Mouse (Mus musculus) embryo, embryonic 9.5 days (tissue): ENCODE results near the gene Higd1c.
A peak's percentile ranks its signal among the peaks of the same experiment; 100 is the strongest.
"Not testable (repeated sequence)": the region's sequence is repeated elsewhere in the genome, so short reads cannot be mapped to it uniquely, and the experiment has no call there.

Experiments used
- DNase-seq: peaks from one replicate; pipeline ENCODE4 v3.0.0-alpha.2; 2017; ENCODE audit errors: extremely low spot score

The Higd1c gene

DNA sequence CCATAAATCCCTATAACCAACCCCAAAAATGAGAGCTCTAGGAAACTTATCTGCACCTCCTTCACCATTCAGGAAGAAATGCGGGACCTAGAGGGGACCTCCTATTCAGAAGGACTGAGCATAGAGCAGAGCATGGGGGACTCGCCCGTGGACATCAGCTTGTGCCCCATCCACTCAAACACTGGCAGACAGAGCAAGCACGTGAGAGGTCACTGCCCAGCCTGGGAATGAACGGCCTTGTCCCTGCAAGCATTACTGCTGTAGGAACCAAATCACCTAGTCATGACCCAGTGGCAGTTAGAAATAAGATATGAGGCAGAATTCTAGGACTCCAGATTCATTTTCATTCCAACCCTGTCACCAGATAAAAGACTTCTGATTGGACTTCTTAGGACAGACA is 47.4 kb downstream of the Higd1c start:
- DNase-seq: no peak

DNA sequence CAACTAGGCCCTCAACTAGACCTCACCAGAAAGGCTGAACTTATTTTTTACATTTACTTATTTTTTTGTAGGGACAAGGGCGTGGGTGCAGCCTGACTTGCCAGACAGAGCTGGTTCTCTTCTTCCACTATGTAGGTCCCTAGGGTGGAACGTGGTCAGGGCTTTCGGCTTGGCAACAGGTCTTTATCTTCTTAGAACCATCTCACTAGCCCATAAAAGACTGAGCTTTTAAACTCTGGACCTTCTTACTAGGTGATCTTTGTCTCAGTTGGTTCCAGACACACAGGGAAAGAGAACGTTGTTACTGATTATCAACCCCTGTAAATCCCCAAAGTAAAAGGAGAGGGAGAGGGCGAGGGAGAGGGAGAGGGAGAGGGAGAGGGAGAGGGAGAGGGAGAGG is 49.0 kb downstream of the Higd1c start:
- DNase-seq: no peak

GRCm38 (mm10) chr15:100414011-100414410 is 49.7 kb downstream of the Higd1c start:
- no peak for DNase-seq

DNA sequence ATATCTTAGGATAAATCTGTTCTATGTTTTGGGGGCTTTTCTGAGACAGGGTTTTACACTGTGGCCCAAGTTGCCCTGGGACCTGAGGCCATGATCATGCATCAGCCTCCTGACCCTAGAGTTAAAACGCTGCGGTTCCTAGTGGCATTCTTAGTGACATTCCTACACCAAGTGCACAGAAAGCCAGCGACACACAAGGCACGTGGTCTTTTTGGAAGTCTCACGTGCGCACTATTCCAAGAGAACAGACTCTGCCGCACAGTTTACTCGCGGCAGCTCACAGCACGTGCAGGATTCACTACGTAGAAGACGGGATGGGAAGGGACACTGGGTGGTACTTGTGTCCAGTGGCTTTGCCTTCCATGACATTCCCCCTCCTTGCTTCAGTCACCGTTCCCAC is 50.6 kb downstream of the Higd1c start:
- DNase-seq: no peak

- DNase-seq: no peak
Measured at GRCm38 (mm10) chr15:100415684-100416083, 51.3 kb downstream of the Higd1c start.

GRCm38 (mm10) chr15:100417854-100418450 is 53.6 kb downstream of the Higd1c start:
- no peak for DNase-seq

GRCm38 (mm10) chr15:100419311-100419710 is 55.0 kb downstream of the Higd1c start:
- no peak for DNase-seq

DNA sequence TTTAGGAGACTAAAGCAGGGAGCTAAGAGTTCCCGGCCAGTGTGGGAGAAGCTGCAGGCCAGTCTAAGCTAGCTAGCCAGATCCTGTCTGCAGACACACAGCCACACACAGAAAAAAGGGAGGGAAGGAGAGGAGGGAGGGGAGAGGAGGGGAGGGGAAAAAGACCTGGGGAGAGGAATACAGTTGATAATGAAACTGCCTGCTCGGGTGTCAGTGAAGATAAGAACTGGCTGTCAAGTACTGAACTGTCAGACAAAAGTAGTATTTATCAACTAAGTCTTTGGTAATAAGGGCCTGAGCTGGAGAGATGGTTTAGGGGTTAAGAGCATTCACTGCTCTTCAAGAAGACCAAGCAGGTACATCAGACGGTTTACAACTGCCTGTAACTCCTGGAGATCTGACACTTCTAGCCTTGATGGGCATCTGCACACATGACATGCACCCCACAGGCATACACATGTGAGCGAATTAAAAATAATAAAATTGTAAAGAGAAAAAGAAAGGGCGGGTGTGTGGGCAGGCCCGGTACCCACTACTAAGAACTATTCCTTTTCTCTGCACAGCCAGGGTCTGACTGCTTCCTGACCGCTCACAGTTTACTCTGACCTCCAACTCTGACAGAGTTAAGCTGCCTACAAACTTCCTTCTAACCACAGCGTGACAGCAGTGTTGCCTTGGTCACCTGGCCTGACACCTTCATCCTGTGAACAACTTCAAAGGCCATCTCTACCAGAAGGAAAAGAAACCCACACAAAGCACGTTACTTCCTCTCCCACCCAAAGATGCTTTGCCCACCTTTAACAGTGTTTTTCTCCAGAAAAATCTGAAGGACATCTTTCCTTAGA is 55.8 kb downstream of the Higd1c start:
- DNase-seq: no peak

GRCm38 (mm10) chr15:100421059-100421757 is 56.9 kb downstream of the Higd1c start:
- no peak for DNase-seq

GRCm38 (mm10) chr15:100421758-100422197 is 57.4 kb downstream of the Higd1c start, which contains the start of gene Gm5475:
TSS of gene Gm5475 (plus strand) at chr15:100422147.
- not testable (repeated sequence) for DNase-seq

DNA sequence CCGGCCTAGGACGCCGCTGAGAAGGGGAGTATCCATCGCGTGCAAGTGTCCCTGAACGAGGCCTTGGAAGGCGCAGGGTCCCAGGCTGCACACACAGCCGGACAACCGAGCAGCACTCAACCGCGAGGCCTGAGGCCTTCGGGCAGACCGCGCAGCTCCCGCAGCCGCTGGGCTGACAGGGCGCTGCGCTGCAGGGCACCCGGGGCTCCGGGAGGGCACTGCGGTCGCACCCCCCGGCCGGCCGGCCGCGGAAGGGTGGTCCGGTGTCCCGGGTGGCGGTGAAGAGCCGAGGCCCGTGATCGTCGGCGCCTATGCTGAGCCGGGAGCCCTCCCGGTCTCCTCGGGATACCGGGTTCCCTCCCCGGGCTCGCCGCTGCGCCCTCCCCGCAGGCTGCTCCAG is 58.1 kb downstream of the Higd1c start:
- DNase-seq: no peak

DNA sequence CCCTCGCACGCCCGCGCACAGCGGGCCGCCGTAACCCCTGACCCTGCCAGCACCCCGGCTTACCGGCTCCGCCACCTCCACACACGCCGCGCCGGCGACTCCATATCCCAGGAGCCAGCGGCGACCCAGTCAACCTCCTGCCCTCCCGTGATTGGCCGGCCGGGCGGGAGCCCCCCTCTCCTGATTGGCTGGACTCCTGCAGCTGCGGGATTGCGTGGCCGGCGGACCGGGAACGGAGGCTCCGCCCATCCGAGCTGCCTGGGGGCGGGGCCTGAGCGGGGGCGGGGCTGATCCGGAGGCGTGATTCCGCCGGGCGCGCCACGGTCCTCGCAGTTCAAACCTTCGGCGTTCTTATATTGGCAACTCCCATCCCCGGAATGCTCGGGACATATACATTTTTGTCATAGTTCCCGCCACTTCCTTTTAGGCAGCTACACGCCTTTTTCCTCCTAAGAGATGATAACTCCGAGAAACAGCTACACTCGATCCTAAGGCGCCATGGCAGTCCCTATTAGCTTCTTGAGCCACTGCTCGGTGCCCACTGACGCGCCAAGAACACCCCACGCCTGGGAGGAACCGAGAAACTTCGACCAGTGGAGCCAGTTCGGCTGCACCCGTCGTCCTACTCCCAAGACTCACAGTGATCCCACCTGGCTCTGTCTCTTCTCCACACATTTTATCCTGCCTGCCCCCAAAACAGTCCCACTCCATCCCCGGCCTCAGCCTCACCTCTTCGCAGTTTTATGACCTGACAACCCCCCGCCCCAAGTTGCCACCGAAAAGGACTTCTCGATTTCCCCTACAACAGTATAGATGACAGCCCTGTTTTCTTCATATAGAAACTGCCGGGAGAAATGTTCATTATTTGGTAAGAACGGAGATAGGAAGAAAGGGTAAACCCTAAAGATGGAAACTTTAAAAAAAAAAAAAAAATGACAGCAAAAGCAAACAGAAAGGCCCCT is 58.8 kb downstream of the Higd1c start:
- DNase-seq: peak; percentile 96

- DNase-seq: peak; percentile 34
Measured at GRCm38 (mm10) chr15:100423916-100424315, 59.6 kb downstream of the Higd1c start.

- no peak for DNase-seq
Measured at GRCm38 (mm10) chr15:100424396-100425122, 60.2 kb downstream of the Higd1c start, which contains the start of gene Slc11a2. TSS of gene Slc11a2 (minus strand) at chr15:100425072.

GRCm38 (mm10) chr15:100428296-100428905 is 64.1 kb downstream of the Higd1c start:
- no peak for DNase-seq

- DNase-seq: no peak
Measured at GRCm38 (mm10) chr15:100429959-100430565, 65.7 kb downstream of the Higd1c start.

- DNase-seq: no peak
Measured at GRCm38 (mm10) chr15:100433234-100433633, 68.9 kb downstream of the Higd1c start.
